Comparison of ENCODE assay signal across 8 mouse cellular contexts in the genomic region with DNA sequence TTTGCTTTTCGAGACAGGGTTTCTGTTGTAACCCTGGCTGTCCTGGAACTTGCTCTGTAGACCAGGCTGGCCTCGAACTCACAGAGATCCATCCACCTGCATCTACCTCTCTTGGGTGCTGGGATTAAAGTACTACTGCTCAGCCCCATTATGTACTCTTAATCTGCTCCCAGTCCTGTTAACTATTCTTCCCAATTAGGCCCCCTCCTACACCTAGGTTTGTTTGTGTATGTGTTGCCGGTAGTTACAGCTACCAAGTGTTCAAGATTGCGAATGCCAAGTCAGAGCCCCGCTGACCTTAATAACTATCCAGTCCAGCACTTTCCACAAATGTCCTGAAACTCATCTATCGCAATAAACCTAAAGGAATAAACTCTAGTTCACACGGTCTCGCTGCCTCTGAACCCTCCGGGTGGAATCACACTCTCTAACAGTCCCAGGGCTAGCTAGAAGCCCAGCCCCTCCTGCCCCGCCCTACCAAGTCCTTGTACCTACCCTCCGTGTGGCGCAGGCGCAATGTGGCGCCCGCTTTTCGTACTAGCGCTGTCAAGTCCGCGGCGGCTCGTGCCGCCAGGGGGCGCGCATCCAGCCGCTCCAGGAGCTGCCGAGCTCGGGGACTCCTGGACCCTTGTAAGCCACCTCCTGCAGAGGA. TPM values are rescaled to one million over a fixed set of nuclear protein-coding genes. Genes with fewer than 3 reads are reported as not detected.
DNase-seq lines count a peak whose midpoint lies in the region; ATAC-seq and TF ChIP-seq lines count a peak whose summit lies in the region.

No protein-coding gene starts in this region.

- H3K27me3 ChIP-seq in lung, embryonic 15.5 days, result no peaks in the 10 kb centered on the region

- H3K36me3 ChIP-seq in lung, embryonic 15.5 days, result no peaks in the 10 kb centered on the region

- TF ChIP-seq CTCF in olfactory bulb, adult 2 months (IDR thresholded peaks at IDR 0.05; ENCODE audit: insufficient read depth, low read depth, low read length), result peak; percentile 49; the same call in 1 of the 2 replicates

- H3K4me3 ChIP-seq in lung, embryonic 15.5 days, result peak overlapping the region; percentile 30
- H3K4me3 ChIP-seq in olfactory bulb, adult 2 months (ENCODE audit: insufficient read depth, low read depth, low read length), result peak overlapping the region; percentile 23; the same call in 1 of the 2 replicates

- peak; percentile 85 for DNase-seq in MEL-GATA-1-ER (ENCODE audit: extremely low read depth, low read depth)
- peak; percentile 86 for DNase-seq in cerebellum, adult 8-10 months
- peak; percentile 90 for DNase-seq in forelimb bud, embryonic 11.5 days (ENCODE audit: low read depth, low spot score)
- DNase-seq in layer of hippocampus, adult 9-10 months (ENCODE audit: low spot score), result peak; percentile 52
- DNase-seq in thymus, adult 18-20 months, result peak; percentile 74 to 77

- peak; percentile 96 to 98 for ATAC-seq in hematopoietic stem cell, adult 5-6 weeks (replicated peaks in 1 of 2; ENCODE audit: insufficient read depth in 1 of 2, low FRiP score in 2 of 2, low TSS enrichment in 1 of 2, low read depth in 1 of 2, poor library complexity in 2 of 2, severe bottlenecking in 2 of 2)
- ATAC-seq in lung, embryonic 15.5 days (ENCODE audit: borderline replicate concordance, extremely low read depth, low FRiP score, low TSS enrichment), result peak; percentile 93

- peak overlapping the region; percentile 54 for H3K4me2 ChIP-seq in lung, embryonic 15.5 days

- TF ChIP-seq POLR2A in olfactory bulb, adult 2 months (IDR thresholded peaks at IDR 0.05; ENCODE audit: insufficient read depth, low read depth, low read length), result no peak

- 13% methylated on average over 21 of the region's 27 CpGs for WGBS in lung, embryonic 15.5 days
- 22% methylated on average over 27 of the region's 27 CpGs for WGBS in olfactory bulb, adult 2 months

- H3K9me3 ChIP-seq in lung, embryonic 15.5 days, result no peaks in the 10 kb centered on the region

- H3K4me1 ChIP-seq in lung, embryonic 15.5 days, result peaks cover 4% of the 10 kb centered on the region; the same call in 1 of the 2 replicates
- H3K4me1 ChIP-seq in olfactory bulb, adult 2 months (ENCODE audit: control insufficient read depth, insufficient read depth, low read length), result peaks cover 3% of the 10 kb centered on the region; the same call in 1 of the 2 replicates

- H3K27ac ChIP-seq in lung, embryonic 15.5 days, result 0 out of 2 replicates have a peak overlapping the region, but pooled peaks have one; percentile 15
- H3K27ac ChIP-seq in olfactory bulb, adult 2 months (ENCODE audit: insufficient read depth, low read depth, low read length), result no peak overlapping the region

- no peak overlapping the region for H3K9ac ChIP-seq in lung, embryonic 15.5 days

RNA-seq across cellular contexts. Expression of gene Magix, which starts 1.5 kb away (rescaled TPM):
- total RNA-seq in hematopoietic stem cell, adult 5-6 weeks (2017), result 0.40 and 0.75 TPM in 2 replicates
- polyA plus RNA-seq in lung, embryonic 15.5 days (2015; fragmentation: Nextera tagmentation; extraction: Ambion mirVana), result 0.53 and 0.62 TPM in 2 replicates
- polyA plus RNA-seq in olfactory bulb, adult 2 months (2012; ENCODE audit: insufficient read depth, insufficient read length, low replicate concordance, missing spikeins), result not detected in 2 replicates

RNA-seq across cellular contexts. Expression of gene Plp2, which starts 8.3 kb away (rescaled TPM):
- 79.7 and 95.8 TPM in 2 replicates for total RNA-seq in hematopoietic stem cell, adult 5-6 weeks (2017)
- polyA plus RNA-seq in lung, embryonic 15.5 days (2015; fragmentation: Nextera tagmentation; extraction: Ambion mirVana), result 186 and 191 TPM in 2 replicates
- not detected in 2 replicates for polyA plus RNA-seq in olfactory bulb, adult 2 months (2012; ENCODE audit: insufficient read depth, insufficient read length, low replicate concordance, missing spikeins)

RNA-seq across cellular contexts. Expression of gene Gpkow, which starts 17.4 kb away (rescaled TPM):
- total RNA-seq in hematopoietic stem cell, adult 5-6 weeks (2017), result 20.3 and 25.5 TPM in 2 replicates
- polyA plus RNA-seq in lung, embryonic 15.5 days (2015; fragmentation: Nextera tagmentation; extraction: Ambion mirVana), result 46.9 and 49.1 TPM in 2 replicates
- not detected in 2 replicates for polyA plus RNA-seq in olfactory bulb, adult 2 months (2012; ENCODE audit: insufficient read depth, insufficient read length, low replicate concordance, missing spikeins)

RNA-seq across cellular contexts. Expression of gene Prickle3, which starts 22.5 kb away (rescaled TPM):
- 8.3 and 12.4 TPM in 2 replicates for total RNA-seq in hematopoietic stem cell, adult 5-6 weeks (2017)
- 8.5 and 8.8 TPM in 2 replicates for polyA plus RNA-seq in lung, embryonic 15.5 days (2015; fragmentation: Nextera tagmentation; extraction: Ambion mirVana)
- polyA plus RNA-seq in olfactory bulb, adult 2 months (2012; ENCODE audit: insufficient read depth, insufficient read length, low replicate concordance, missing spikeins), result not detected in 2 replicates

RNA-seq across cellular contexts. Expression of gene Wdr45, which starts 34.6 kb away (rescaled TPM):
- total RNA-seq in hematopoietic stem cell, adult 5-6 weeks (2017), result 31.2 and 46.8 TPM in 2 replicates
- 69.6 and 79.5 TPM in 2 replicates for polyA plus RNA-seq in lung, embryonic 15.5 days (2015; fragmentation: Nextera tagmentation; extraction: Ambion mirVana)
- not detected in 2 replicates for polyA plus RNA-seq in olfactory bulb, adult 2 months (2012; ENCODE audit: insufficient read depth, insufficient read length, low replicate concordance, missing spikeins)

Comparison
In these comparisons a context has a peak if more than half of its experiments do, and no peak if none do; other contexts are left out.
1. RNA of gene Plp2, which starts 8.3 kb away (polyA plus RNA-seq): 186 to 191 TPM in lung, embryonic 15.5 days; not detected in olfactory bulb, adult 2 months; every median in the first group is over 100 times any median in the second.
2. Peak in every context shown above with its lines, with median percentiles within 50 percentile points of each other: DNase-seq.